Mouse (Mus musculus): Measurements from ENCODE around the gene Llph. TPM values are rescaled to one million over a fixed set of nuclear protein-coding genes. Genes with fewer than 3 reads are reported as not detected.
"Not testable (repeated sequence)": the region's sequence is repeated elsewhere in the genome, so short reads cannot be mapped to it uniquely, and the experiment has no call there.

Gene Llph
- polyA plus RNA-seq, 1 experiment from 2014 or later = 58.7 TPM

DNA sequence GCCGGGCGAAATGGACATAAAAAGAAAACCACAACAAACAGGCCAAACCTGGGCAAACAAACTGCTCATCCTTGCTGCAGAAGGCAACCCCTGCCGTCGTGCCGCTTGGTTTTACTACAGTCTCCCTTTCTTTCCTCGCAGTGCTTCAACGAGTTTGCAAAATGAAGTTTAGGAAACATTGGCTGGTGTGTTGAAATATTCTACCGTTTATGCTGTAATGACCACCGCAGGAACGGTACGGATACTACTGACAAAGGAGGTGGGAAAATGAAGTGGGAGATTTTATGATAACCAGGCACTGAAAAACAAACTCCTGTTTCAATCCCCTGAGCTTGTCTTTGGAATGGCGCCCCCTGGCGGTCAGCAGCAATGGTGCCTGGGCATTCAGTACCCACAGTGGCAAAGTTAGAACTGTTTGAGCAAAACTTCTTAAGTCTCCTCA lies 24.9 kb upstream of the Llph start, which contains the start of gene Irak3:
Irak3 (minus strand) TSS at position 170 of the 442 bp plus-strand sequence.
- WGBS = 3% methylated on average over 13 of the region's 13 CpGs
- 0 out of 2 replicates have a peak, but pooled peaks have one; percentile 43 for ATAC-seq
- peak within 1 kb of the TSS; percentile 80 for H3K4me2 ChIP-seq
- peaks cover 11% of the 10 kb centered on the region for H3K4me1 ChIP-seq
- no peaks in the 10 kb centered on the region for H3K9me3 ChIP-seq (replicated peaks)
- H3K27me3 ChIP-seq = peaks cover 31% of the 10 kb centered on the region
- H3K9ac ChIP-seq = peak within 1 kb of the TSS; percentile 63
- H3K27ac ChIP-seq = no peak within 1 kb of the TSS
- peak within 1 kb of the TSS; percentile 51 for H3K4me3 ChIP-seq
- no peaks in the 10 kb centered on the region for H3K36me3 ChIP-seq (ENCODE audit: poor library complexity, severe bottlenecking)

DNA sequence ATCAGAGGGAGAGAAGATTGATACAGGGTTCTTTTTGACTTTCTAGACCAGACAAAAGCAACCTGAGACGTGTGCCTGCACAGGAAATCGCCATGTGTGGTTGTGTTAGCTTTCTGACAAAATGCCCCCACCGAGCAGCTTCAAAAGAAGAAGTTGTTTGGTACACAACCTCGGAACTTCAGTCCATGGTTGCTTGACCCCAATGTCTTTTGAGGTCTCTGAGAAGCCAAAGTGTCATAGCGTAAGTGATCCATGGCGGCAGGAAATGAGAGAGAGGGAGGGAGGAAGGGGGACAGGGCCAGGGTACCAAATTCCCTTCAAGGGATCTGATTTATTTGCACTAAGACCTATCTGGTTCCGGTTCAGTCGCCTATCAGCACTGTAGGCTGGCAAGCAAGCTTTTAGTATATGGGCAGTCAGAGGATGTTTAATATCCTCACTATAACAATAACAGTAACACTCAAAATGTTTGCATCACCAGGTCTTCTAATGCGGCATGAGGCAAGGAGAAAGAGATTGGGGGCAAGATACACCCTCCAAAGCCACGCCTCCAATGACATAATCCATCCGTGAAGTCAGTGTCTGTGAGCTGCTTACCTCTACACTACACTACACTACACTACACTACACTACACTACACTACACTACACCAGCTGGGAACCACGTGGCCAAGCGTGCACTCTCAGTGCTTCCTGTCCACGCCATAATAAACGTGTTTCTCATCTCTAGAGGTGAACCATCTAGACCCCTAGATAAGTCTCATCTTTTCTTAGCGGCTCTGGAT lies 24.2 kb upstream of the Llph start:
- Histone ChIP-seq H3K27ac (no peak overlapping the region), H3K9ac (no peak overlapping the region), H3K27me3 (peaks cover 31% of the 10 kb centered on the region), H3K4me3 (no peak overlapping the region), H3K4me1 (peaks cover 11% of the 10 kb centered on the region), H3K36me3 (ENCODE audit: poor library complexity, severe bottlenecking) (no peaks in the 10 kb centered on the region), H3K4me2 (no peak overlapping the region), H3K9me3 (replicated peaks) (no peaks in the 10 kb centered on the region)
- no peak for ATAC-seq
- WGBS = 76% methylated on average over 16 of the region's 16 CpGs

DNA sequence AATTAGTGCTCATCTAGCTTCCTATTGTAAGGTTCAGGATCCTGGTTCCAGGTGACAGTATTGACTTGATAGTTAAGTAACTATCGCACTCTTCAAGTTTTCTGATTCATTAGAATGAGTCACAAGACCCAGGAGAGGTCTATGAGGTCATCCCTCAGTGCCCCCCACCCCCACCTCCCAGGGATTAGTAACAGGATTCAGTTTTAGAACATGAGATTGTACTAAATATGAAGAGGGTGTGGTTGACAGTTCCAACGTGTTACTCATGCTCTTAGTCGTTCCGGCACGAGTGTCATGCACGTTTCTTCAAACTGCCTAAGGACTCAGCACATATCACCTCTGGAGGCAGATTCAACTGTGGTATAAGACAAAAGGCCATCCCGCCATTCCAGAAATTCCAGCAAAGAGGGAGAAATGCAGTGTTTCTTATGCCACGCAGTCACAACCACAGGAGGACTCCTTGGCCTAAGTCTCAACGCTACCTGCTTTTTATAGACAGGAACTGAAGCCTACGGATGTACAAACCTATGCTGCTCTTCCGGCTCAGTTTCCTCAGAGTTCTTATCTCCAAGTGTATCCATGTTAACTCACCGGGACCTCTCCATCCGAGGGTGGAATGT lies 22.2 kb upstream of the Llph start:
- Histone ChIP-seq H3K27me3 (peaks cover 29% of the 10 kb centered on the region), H3K27ac (no peak overlapping the region), H3K9me3 (replicated peaks) (no peaks in the 10 kb centered on the region), H3K4me1 (peaks cover 16% of the 10 kb centered on the region), H3K9ac (no peak overlapping the region), H3K4me3 (no peak overlapping the region), H3K4me2 (no peak overlapping the region), H3K36me3 (ENCODE audit: poor library complexity, severe bottlenecking) (no peaks in the 10 kb centered on the region)
- no peak for ATAC-seq
- WGBS = 88% methylated on average over 13 of the region's 13 CpGs

DNA sequence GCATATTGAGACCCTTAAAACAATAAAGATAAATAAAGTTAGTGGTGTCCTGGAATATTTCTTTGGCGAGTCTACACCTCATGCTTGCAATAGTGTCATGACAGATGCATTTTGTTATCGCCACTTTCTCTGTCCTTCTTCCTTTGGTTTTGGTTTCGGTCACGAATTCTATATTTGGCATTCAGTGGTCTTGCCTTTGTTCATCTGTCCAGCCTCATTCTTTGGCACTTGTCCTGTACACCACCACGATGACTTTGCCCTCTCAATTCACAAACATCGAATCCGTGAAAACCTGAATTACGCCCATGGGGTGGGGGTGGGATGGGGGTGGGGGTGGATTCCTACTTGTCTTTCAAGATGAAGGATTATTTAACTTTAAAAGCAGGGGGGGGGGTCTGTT lies 18.9 kb upstream of the Llph start:
- Histone ChIP-seq H3K4me2 (no peak overlapping the region), H3K4me3 (no peak overlapping the region), H3K9me3 (replicated peaks) (peaks cover 5% of the 10 kb centered on the region), H3K4me1 (peaks cover 10% of the 10 kb centered on the region), H3K27me3 (peaks cover 6% of the 10 kb centered on the region; the same call in 1 of the 2 replicates), H3K36me3 (ENCODE audit: poor library complexity, severe bottlenecking) (peaks cover 10% of the 10 kb centered on the region; the same call in 1 of the 2 replicates), H3K9ac (no peak overlapping the region), H3K27ac (no peak overlapping the region)
- ATAC-seq = no peak
- WGBS = 90% methylated on average over 8 of the region's 8 CpGs

DNA sequence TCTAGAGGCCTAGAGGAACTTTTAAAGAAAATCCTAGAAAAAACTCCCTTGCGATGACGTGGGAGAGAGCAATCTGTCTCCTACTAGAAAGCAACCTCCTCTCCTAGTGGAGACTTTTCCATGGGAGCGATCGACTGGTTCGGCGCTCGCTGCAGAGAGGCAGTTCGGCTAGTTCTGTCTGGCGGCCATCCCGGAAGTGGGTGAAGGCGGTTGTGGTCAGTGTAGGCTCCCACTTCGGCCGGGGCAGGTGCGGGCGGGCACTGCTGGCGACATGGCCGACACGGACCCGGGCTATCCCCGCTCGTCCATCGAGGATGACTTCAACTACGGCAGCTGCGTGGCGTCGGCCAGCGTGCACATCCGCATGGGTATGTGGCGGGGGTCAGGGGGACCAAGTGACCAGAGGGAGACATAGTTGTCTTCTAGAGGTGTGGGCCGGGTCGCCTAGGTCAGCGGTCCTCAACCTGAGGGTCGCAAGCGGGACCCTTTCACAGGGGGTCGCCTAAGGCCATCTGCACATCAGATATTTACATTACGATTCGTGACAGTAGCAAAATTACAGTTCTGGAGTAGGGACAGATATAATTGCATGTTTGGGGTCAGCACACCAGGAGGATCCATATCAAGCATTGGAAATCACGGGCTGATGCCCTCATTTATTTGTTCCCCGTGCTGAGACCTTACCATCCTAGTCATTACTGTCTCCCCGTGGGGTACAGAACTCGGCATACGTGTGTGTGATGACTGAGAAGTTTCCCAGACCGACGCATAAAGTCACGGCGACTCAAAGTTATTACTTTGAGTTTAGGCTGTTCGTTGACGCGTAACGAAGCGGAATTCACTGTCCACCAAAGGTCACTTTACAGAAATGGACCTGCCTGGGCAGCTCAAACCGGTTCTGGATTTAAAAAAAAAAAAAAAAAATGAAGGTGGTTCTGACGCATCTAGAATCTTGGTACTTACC lies 18.0 kb upstream of the Llph start:
- Histone ChIP-seq H3K27ac (no peak overlapping the region), H3K4me1 (peaks cover 10% of the 10 kb centered on the region), H3K9me3 (replicated peaks) (peaks cover 5% of the 10 kb centered on the region), H3K9ac (peak overlapping the region; percentile 86), H3K27me3 (no peaks in the 10 kb centered on the region), H3K36me3 (ENCODE audit: poor library complexity, severe bottlenecking) (peaks cover 10% of the 10 kb centered on the region; the same call in 1 of the 2 replicates), H3K4me3 (peak overlapping the region; percentile 98), H3K4me2 (peak overlapping the region; percentile 77)
- WGBS = 4% methylated on average over 53 of the region's 53 CpGs
- peak; percentile 92 for ATAC-seq

DNA sequence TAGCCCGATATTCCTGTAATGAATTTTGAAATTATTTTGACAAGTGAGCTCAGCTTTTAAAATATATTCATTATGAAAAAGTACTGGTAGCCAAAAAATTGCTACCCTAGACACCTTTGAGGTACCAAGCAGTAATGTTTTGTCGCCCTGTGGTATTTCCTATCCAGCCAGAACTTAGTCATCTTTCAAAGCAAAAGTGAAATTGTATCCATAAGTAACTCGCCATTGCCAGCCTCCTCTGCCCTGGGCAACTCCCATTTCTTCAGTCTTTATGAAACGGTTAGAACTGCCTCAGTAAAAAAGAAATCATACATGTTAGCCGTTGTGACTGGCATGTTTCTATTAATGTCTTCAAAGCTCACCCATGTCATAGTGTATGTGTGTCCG lies 17.3 kb upstream of the Llph start:
- H3K9ac ChIP-seq = peak overlapping the region; percentile 86; the same call in 1 of the 2 replicates
- ATAC-seq = no peak
- peaks cover 10% of the 10 kb centered on the region; the same call in 1 of the 2 replicates for H3K36me3 ChIP-seq (ENCODE audit: poor library complexity, severe bottlenecking)
- no peaks in the 10 kb centered on the region for H3K27me3 ChIP-seq
- H3K9me3 ChIP-seq (replicated peaks) = peaks cover 5% of the 10 kb centered on the region
- peak overlapping the region; percentile 98 for H3K4me3 ChIP-seq
- peaks cover 10% of the 10 kb centered on the region for H3K4me1 ChIP-seq
- WGBS = 73% methylated on average over 6 of the region's 6 CpGs
- no peak overlapping the region for H3K27ac ChIP-seq
- peak overlapping the region; percentile 77 for H3K4me2 ChIP-seq

DNA sequence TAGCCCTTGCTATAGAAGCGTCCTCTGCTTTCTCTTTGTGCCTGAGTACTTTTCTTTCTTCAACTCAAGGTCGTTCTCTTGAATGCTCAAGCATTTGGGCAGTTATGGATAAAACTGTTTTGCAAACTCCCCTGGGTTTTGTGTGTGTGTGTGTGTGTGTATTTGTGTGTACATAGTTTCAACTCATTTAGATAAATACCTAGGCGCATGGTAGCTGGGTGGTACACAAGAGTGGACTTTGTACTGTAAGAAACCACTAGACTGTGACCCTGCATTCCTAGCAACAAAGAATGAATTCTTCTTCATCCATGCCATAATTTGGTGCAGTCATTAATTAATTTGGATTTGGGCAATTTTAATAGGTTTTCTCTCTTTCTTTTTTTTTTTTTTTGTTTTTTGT lies 16.8 kb upstream of the Llph start:
- Histone ChIP-seq H3K4me3 (no peak overlapping the region), H3K36me3 (ENCODE audit: poor library complexity, severe bottlenecking) (peaks cover 10% of the 10 kb centered on the region; the same call in 1 of the 2 replicates), H3K27me3 (no peaks in the 10 kb centered on the region), H3K9ac (no peak overlapping the region), H3K27ac (no peak overlapping the region), H3K4me2 (peak overlapping the region; percentile 77), H3K9me3 (replicated peaks) (peaks cover 5% of the 10 kb centered on the region), H3K4me1 (peaks cover 10% of the 10 kb centered on the region)
- ATAC-seq = no peak
- WGBS = 91% methylated on average over 3 of the region's 3 CpGs

DNA sequence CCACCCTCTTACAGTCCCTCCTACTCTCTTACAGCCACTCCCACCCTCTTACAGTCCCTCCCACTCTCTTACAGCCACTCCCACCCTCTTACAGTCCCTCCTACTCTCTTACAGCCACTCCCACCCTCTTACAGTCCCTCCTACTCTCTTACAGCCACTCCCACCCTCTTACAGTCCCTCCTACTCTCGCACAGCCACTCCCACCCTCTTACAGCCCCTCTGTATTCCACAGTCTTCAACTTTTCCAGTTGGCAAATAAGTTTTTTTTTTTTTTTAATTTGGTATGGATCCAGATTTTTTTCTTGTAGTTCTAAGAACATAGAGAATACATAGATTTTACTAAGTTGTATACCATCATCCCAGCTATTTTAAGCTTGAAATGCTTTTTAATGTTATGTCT lies 9.8 kb upstream of the Llph start:
- H3K27me3 ChIP-seq; H3K9me3 ChIP-seq (replicated peaks); H3K4me3 ChIP-seq; H3K4me1 ChIP-seq; H3K9ac ChIP-seq; H3K27ac ChIP-seq; H3K4me2 ChIP-seq; ATAC-seq: not testable (repeated sequence)
- H3K36me3 ChIP-seq (ENCODE audit: poor library complexity, severe bottlenecking) = peaks cover 33% of the 10 kb centered on the region
- 82% methylated on average over 1 of the region's 1 CpGs for WGBS

DNA sequence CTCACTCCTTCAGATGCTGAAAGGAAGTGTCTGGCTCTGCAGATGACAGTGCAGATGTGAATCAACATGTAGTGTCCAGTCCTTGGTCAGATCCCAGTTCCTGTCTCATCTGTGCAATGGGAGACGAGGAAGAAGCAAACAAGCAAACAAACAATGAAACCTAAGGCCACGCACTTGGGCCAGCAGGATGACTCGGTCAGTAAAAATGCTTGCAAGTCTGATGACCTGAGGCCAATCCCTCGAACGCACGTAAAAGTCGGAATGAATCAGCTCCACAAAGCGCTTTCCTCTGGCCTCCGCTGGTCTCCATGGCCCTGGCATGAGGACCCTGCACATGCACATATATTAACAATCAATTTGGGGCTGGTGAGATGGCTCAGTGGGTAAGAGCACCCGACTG lies 7.9 kb upstream of the Llph start:
- Histone ChIP-seq H3K27me3 (no peaks in the 10 kb centered on the region), H3K4me1 (no peaks in the 10 kb centered on the region), H3K36me3 (ENCODE audit: poor library complexity, severe bottlenecking) (peaks cover 35% of the 10 kb centered on the region), H3K4me3 (no peak overlapping the region), H3K9me3 (replicated peaks) (no peaks in the 10 kb centered on the region), H3K27ac (no peak overlapping the region), H3K9ac (no peak overlapping the region), H3K4me2 (no peak overlapping the region)
- 95% methylated on average over 10 of the region's 10 CpGs for WGBS
- no peak for ATAC-seq

DNA sequence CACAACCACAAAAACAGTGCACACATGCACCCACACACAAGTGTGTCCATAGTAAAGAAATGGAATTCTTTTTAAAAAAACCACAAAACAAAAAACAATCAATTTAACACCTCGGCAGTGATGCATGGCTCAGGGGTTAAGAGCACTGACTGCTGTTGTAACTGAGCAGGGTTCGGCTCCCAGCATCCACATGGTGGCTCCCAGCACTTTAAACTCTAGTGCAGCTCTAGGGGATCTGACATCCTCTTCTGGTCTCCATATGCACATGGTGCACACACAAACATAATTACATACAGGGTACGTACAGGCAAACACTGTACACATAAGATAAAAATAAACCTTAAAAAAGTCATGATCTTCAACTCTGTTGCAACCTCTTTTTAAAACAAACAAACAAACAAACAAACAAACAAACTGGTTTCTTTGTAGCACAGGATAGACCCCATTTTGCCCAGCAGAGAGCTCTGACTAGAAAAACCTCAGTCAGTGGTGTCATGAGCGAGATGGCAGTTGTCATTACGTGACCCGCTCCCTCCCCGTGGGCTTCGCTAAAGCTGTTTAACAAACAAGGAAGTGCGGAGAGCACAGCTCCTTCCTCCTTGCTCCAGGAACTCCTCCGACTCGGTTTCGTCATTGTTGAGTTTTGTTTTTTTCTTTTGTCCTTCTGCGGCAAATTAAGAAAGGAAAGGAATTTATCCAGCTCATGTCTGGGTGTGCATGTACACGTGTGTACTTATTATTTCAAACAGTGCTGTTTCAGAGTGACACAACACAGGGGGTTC lies 7.1 kb upstream of the Llph start:
- peaks cover 35% of the 10 kb centered on the region for H3K36me3 ChIP-seq (ENCODE audit: poor library complexity, severe bottlenecking)
- no peaks in the 10 kb centered on the region for H3K4me1 ChIP-seq
- no peaks in the 10 kb centered on the region for H3K27me3 ChIP-seq
- H3K4me2 ChIP-seq = no peak overlapping the region
- no peaks in the 10 kb centered on the region for H3K9me3 ChIP-seq (replicated peaks)
- H3K4me3 ChIP-seq = no peak overlapping the region
- ATAC-seq = no peak
- no peak overlapping the region for H3K27ac ChIP-seq
- WGBS = 88% methylated on average over 14 of the region's 14 CpGs
- H3K9ac ChIP-seq = no peak overlapping the region

DNA sequence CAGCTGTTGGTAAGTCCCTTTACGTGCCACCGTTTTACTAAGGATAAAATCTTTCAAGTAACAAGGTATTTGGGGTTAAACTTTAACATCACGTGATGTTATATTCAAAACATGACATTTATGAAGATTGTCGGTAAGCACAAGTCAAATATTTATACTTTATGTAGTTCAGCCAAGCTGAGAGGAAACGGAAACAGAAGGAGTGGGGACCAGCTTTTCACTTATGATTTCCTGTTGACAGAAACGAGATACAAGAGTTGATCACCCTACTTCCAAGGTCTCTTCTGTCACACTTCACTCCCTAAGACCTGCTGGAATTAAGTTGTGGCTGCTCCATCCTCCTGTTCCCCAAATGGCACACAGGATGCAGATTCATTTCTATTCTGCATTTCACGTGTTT lies 6.1 kb upstream of the Llph start:
- H3K27me3 ChIP-seq = no peaks in the 10 kb centered on the region
- no peak overlapping the region for H3K9ac ChIP-seq
- WGBS = 91% methylated on average over 7 of the region's 7 CpGs
- no peaks in the 10 kb centered on the region for H3K9me3 ChIP-seq (replicated peaks)
- H3K36me3 ChIP-seq (ENCODE audit: poor library complexity, severe bottlenecking) = peaks cover 31% of the 10 kb centered on the region
- no peak for ATAC-seq
- no peaks in the 10 kb centered on the region for H3K4me1 ChIP-seq
- no peak overlapping the region for H3K4me2 ChIP-seq
- no peak overlapping the region for H3K27ac ChIP-seq
- H3K4me3 ChIP-seq = no peak overlapping the region

Measured in forebrain, embryonic 13.5 days (tissue).